Mouse (Mus musculus): ENCODE results near the gene Bicc1. TPM values are rescaled to one million over a fixed set of nuclear protein-coding genes. Genes with fewer than 3 reads are reported as not detected.

Gene Bicc1
- polyA plus RNA-seq, 1 experiment from 2014 or later, result 8.5 TPM

- no peak for DNase-seq (ENCODE audit: low spot score)
- Histone ChIP-seq H3K4me2 (ENCODE audit: low read depth) (no peak overlapping the region), H3K4me1 (ENCODE audit: control insufficient read depth, insufficient read depth, low read length) (no peaks in the 10 kb centered on the region), H3K9ac (ENCODE audit: low read length) (no peak overlapping the region), H3K27me3 (ENCODE audit: control insufficient read depth, insufficient read depth, low read length) (no peaks in the 10 kb centered on the region), H3K36me3 (ENCODE audit: control insufficient read depth, insufficient read depth, low read length) (no peaks in the 10 kb centered on the region), H3K27ac (ENCODE audit: low read depth, low read length) (no peak overlapping the region), H3K9me3 (ENCODE audit: control insufficient read depth, low read length) (no peaks in the 10 kb centered on the region), H3K4me3 (ENCODE audit: low read depth, low read length) (no peak overlapping the region)
- 91% methylated on average over 2 of the region's 2 CpGs for WGBS
- no peak for ATAC-seq (ENCODE audit: insufficient read depth, low FRiP score, low TSS enrichment)
Observed at GRCm38 (mm10) chr10:71150486-71150885, 9.0 kb downstream of the Bicc1 start.

GRCm38 (mm10) chr10:71148951-71149603, 10.4 kb downstream of the Bicc1 start:
- Histone ChIP-seq H3K4me1 (ENCODE audit: control insufficient read depth, insufficient read depth, low read length) (no peaks in the 10 kb centered on the region), H3K9me3 (ENCODE audit: control insufficient read depth, low read length) (no peaks in the 10 kb centered on the region), H3K36me3 (ENCODE audit: control insufficient read depth, insufficient read depth, low read length) (0 out of 2 replicates have a peak, but pooled peaks cover 2% of the 10 kb centered on the region), H3K27me3 (ENCODE audit: control insufficient read depth, insufficient read depth, low read length) (no peaks in the 10 kb centered on the region), H3K4me2 (ENCODE audit: low read depth) (no peak overlapping the region), H3K4me3 (ENCODE audit: low read depth, low read length) (no peak overlapping the region), H3K27ac (ENCODE audit: low read depth, low read length) (no peak overlapping the region), H3K9ac (ENCODE audit: low read length) (no peak overlapping the region)
- WGBS, result 90% methylated on average over 5 of the region's 5 CpGs
- ATAC-seq (ENCODE audit: insufficient read depth, low FRiP score, low TSS enrichment) (no peak), DNase-seq (ENCODE audit: low spot score) (no peak)

GRCm38 (mm10) chr10:71148226-71148625, 11.3 kb downstream of the Bicc1 start:
- no peak for ATAC-seq (ENCODE audit: insufficient read depth, low FRiP score, low TSS enrichment)
- Histone ChIP-seq H3K27ac (ENCODE audit: low read depth, low read length) (no peak overlapping the region), H3K9ac (ENCODE audit: low read length) (no peak overlapping the region), H3K9me3 (ENCODE audit: control insufficient read depth, low read length) (no peaks in the 10 kb centered on the region), H3K4me3 (ENCODE audit: low read depth, low read length) (no peak overlapping the region), H3K4me2 (ENCODE audit: low read depth) (no peak overlapping the region), H3K4me1 (ENCODE audit: control insufficient read depth, insufficient read depth, low read length) (no peaks in the 10 kb centered on the region), H3K27me3 (ENCODE audit: control insufficient read depth, insufficient read depth, low read length) (no peaks in the 10 kb centered on the region), H3K36me3 (ENCODE audit: control insufficient read depth, insufficient read depth, low read length) (0 out of 2 replicates have a peak, but pooled peaks cover 2% of the 10 kb centered on the region)
- DNase-seq (ENCODE audit: low spot score), result no peak
- WGBS, result 87% methylated on average over 9 of the region's 9 CpGs

GRCm38 (mm10) chr10:71146681-71147615, 12.6 kb downstream of the Bicc1 start:
- Histone ChIP-seq H3K4me2 (ENCODE audit: low read depth) (no peak overlapping the region), H3K27me3 (ENCODE audit: control insufficient read depth, insufficient read depth, low read length) (no peaks in the 10 kb centered on the region), H3K4me1 (ENCODE audit: control insufficient read depth, insufficient read depth, low read length) (no peaks in the 10 kb centered on the region), H3K9me3 (ENCODE audit: control insufficient read depth, low read length) (no peaks in the 10 kb centered on the region), H3K4me3 (ENCODE audit: low read depth, low read length) (no peak overlapping the region), H3K36me3 (ENCODE audit: control insufficient read depth, insufficient read depth, low read length) (0 out of 2 replicates have a peak, but pooled peaks cover 2% of the 10 kb centered on the region), H3K27ac (ENCODE audit: low read depth, low read length) (no peak overlapping the region), H3K9ac (ENCODE audit: low read length) (no peak overlapping the region)
- DNase-seq (ENCODE audit: low spot score) (no peak), ATAC-seq (ENCODE audit: insufficient read depth, low FRiP score, low TSS enrichment) (no peak)
- 87% methylated on average over 15 of the region's 15 CpGs for WGBS

- DNase-seq (ENCODE audit: low spot score), result no peak
- H3K9ac ChIP-seq (ENCODE audit: low read length), result no peak overlapping the region
- no peaks in the 10 kb centered on the region for H3K4me1 ChIP-seq (ENCODE audit: control insufficient read depth, insufficient read depth, low read length)
- H3K4me2 ChIP-seq (ENCODE audit: low read depth), result no peak overlapping the region
- no peaks in the 10 kb centered on the region for H3K9me3 ChIP-seq (ENCODE audit: control insufficient read depth, low read length)
- no peak overlapping the region for H3K27ac ChIP-seq (ENCODE audit: low read depth, low read length)
- 0 out of 2 replicates have a peak, but pooled peaks cover 2% of the 10 kb centered on the region for H3K36me3 ChIP-seq (ENCODE audit: control insufficient read depth, insufficient read depth, low read length)
- no peak for ATAC-seq (ENCODE audit: insufficient read depth, low FRiP score, low TSS enrichment)
- WGBS, result 77% methylated on average over 11 of the region's 11 CpGs
- H3K4me3 ChIP-seq (ENCODE audit: low read depth, low read length), result no peak overlapping the region
- no peaks in the 10 kb centered on the region for H3K27me3 ChIP-seq (ENCODE audit: control insufficient read depth, insufficient read depth, low read length)
Observed at GRCm38 (mm10) chr10:71145801-71146200, 13.7 kb downstream of the Bicc1 start.

GRCm38 (mm10) chr10:71144191-71144590, 15.3 kb downstream of the Bicc1 start:
- 92% methylated on average over 4 of the region's 4 CpGs for WGBS
- Histone ChIP-seq H3K27ac (ENCODE audit: low read depth, low read length) (no peak overlapping the region), H3K4me1 (ENCODE audit: control insufficient read depth, insufficient read depth, low read length) (no peaks in the 10 kb centered on the region), H3K9ac (ENCODE audit: low read length) (no peak overlapping the region), H3K27me3 (ENCODE audit: control insufficient read depth, insufficient read depth, low read length) (no peaks in the 10 kb centered on the region), H3K4me3 (ENCODE audit: low read depth, low read length) (no peak overlapping the region), H3K36me3 (ENCODE audit: control insufficient read depth, insufficient read depth, low read length) (0 out of 2 replicates have a peak, but pooled peaks cover 2% of the 10 kb centered on the region), H3K4me2 (ENCODE audit: low read depth) (no peak overlapping the region), H3K9me3 (ENCODE audit: control insufficient read depth, low read length) (no peaks in the 10 kb centered on the region)
- no peak for DNase-seq (ENCODE audit: low spot score)
- ATAC-seq (ENCODE audit: insufficient read depth, low FRiP score, low TSS enrichment), result no peak

GRCm38 (mm10) chr10:71142568-71142967, 16.9 kb downstream of the Bicc1 start:
- ATAC-seq (ENCODE audit: insufficient read depth, low FRiP score, low TSS enrichment), result no peak
- 92% methylated on average over 2 of the region's 2 CpGs for WGBS
- H3K4me2 ChIP-seq (ENCODE audit: low read depth), result no peak overlapping the region

GRCm38 (mm10) chr10:71140281-71140845, 19.1 kb downstream of the Bicc1 start:
- Histone ChIP-seq H3K4me2 (ENCODE audit: low read depth) (no peak overlapping the region), H3K9ac (ENCODE audit: low read length) (no peak overlapping the region), H3K4me3 (ENCODE audit: low read depth, low read length) (no peak overlapping the region), H3K27ac (ENCODE audit: low read depth, low read length) (no peak overlapping the region), H3K27me3 (ENCODE audit: control insufficient read depth, insufficient read depth, low read length) (no peaks in the 10 kb centered on the region), H3K4me1 (ENCODE audit: control insufficient read depth, insufficient read depth, low read length) (peaks cover 4% of the 10 kb centered on the region; the same call in 1 of the 2 replicates), H3K9me3 (ENCODE audit: control insufficient read depth, low read length) (no peaks in the 10 kb centered on the region), H3K36me3 (ENCODE audit: control insufficient read depth, insufficient read depth, low read length) (0 out of 2 replicates have a peak, but pooled peaks cover 2% of the 10 kb centered on the region)
- DNase-seq (ENCODE audit: low spot score) (no peak), ATAC-seq (ENCODE audit: insufficient read depth, low FRiP score, low TSS enrichment) (no peak)
- 89% methylated on average over 6 of the region's 6 CpGs for WGBS

More at GRCm38 (mm10) chr10:71142568-71142967, 16.9 kb downstream of the Bicc1 start:
- Histone ChIP-seq H3K27me3 (ENCODE audit: control insufficient read depth, insufficient read depth, low read length) (no peaks in the 10 kb centered on the region), H3K36me3 (ENCODE audit: control insufficient read depth, insufficient read depth, low read length) (0 out of 2 replicates have a peak, but pooled peaks cover 2% of the 10 kb centered on the region), H3K9ac (ENCODE audit: low read length) (no peak overlapping the region), H3K27ac (ENCODE audit: low read depth, low read length) (no peak overlapping the region), H3K4me1 (ENCODE audit: control insufficient read depth, insufficient read depth, low read length) (peaks cover 4% of the 10 kb centered on the region; the same call in 1 of the 2 replicates), H3K9me3 (ENCODE audit: control insufficient read depth, low read length) (no peaks in the 10 kb centered on the region), H3K4me3 (ENCODE audit: low read depth, low read length) (no peak overlapping the region)
- no peak for DNase-seq (ENCODE audit: low spot score)
